Comparison of ENCODE assay signal across 11 mouse cellular contexts in the genomic region with DNA sequence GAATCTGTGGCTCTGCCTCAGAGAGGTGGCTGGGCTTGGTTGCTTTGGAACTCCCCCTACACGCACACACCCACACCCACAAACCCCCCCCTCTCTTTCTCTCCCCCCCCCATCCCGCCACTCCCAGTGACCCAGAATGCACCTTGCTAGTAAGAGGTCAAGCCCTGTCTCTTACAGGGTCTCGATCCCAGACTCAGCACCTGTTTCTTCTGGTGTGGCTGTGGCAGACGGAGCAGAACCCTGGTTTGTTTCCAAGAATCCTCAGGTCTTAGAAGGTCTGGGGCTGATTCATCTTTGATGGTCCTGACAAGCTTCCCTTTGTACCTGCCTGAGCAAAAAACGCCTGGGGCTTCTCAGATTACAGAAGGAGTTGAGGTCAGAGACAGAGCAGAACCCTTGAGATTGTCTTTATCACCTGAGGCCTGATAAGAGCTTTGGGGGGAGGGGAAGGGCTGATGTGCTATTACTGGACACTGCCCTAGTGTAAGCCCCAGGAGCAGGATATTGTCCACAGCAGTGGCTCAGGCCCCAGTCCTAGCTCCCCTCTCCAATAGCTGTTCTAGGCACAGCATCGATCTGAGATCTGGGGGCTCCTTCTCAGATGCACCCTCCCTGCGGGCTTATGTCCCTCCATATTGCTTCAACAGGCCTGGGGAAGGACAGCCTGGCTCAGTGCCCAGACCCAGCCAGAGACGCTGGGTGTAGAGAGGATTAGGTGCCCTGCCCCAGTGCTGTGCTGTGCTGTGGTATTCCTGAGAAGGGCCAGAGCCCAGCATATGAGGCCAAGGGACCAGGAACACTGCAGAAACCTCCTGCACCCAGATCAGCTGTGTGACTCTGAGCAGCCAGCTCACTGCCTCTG. TPM values are rescaled to one million over a fixed set of nuclear protein-coding genes. Genes with fewer than 3 reads are reported as not detected.
A peak's percentile ranks its signal among the peaks of the same experiment; 100 is the strongest.
DNase-seq lines count a peak whose midpoint lies in the region; ATAC-seq and TF ChIP-seq lines count a peak whose summit lies in the region.
"Had no signal": no experiment of that assay in that cellular context is flagged by ENCODE, and none has a peak within 500 bp of the region (broad histone marks: within the 10 kb centered on the region; RNA-seq: fewer than 3 reads in every experiment).

No protein-coding gene starts in this region.

- no peak for TF ChIP-seq POLR2A in lung, adult 2 months (IDR thresholded peaks at IDR 0.05; ENCODE audit: borderline replicate concordance, extremely low read depth, low read depth, low read length)

- 41% methylated on average over 8 of the region's 8 CpGs for WGBS in lung, adult 2 months
- 57% methylated on average over 8 of the region's 8 CpGs for WGBS in forebrain, embryonic 16.5 days

- no peak overlapping the region for H3K4me3 ChIP-seq in lung, adult 2 months (replicated peaks; ENCODE audit: extremely low read depth, low read depth, low read length)
- H3K4me3 ChIP-seq in forebrain, embryonic 16.5 days (replicated peaks; ENCODE audit: low read length) = no peak overlapping the region
- H3K4me3 ChIP-seq: limb, embryonic 10.5 days had no signal

- H3K36me3 ChIP-seq in forebrain, embryonic 16.5 days (ENCODE audit: control insufficient read depth, insufficient read depth) = no peaks in the 10 kb centered on the region

- no peak for TF ChIP-seq CTCF in lung, adult 2 months (IDR thresholded peaks at IDR 0.05; ENCODE audit: insufficient read depth, low read length)

- H3K9ac ChIP-seq in forebrain, embryonic 16.5 days (replicated peaks; ENCODE audit: low read depth, low read length) = no peak overlapping the region

- no peak overlapping the region for H3K27ac ChIP-seq in forebrain, embryonic 16.5 days (ENCODE audit: low read length)

- no peaks in the 10 kb centered on the region for H3K27me3 ChIP-seq in forebrain, embryonic 16.5 days (replicated peaks; ENCODE audit: control insufficient read depth, insufficient read depth, low read length)

- H3K9me3 ChIP-seq in forebrain, embryonic 16.5 days (ENCODE audit: control insufficient read depth, low read length) = peaks cover under 1% of the 10 kb centered on the region; the same call in 1 of the 2 replicates
- H3K9me3 ChIP-seq: limb, embryonic 10.5 days had no signal

- DNase-seq in adrenal gland, postnatal 14 days = peak; percentile 53
- no peak for DNase-seq in adrenal gland, adult 18-20 months (ENCODE audit: low spot score in 2 of 2)
- DNase-seq in lung, adult 18-20 months = peak; percentile 42 to 57
- DNase-seq in lung, adult 2 months = no peak
- DNase-seq in lung, postnatal 4 days = peak; percentile 31 to 62
- no peak for DNase-seq in layer of hippocampus, adult 18-20 months (ENCODE audit: low spot score in 2 of 2)
- DNase-seq in cerebellum, adult 8-10 months = no peak
- DNase-seq: kidney, adult 8-10 months; right cerebral cortex, postnatal 25 days had no signal

- no peak overlapping the region for H3K4me2 ChIP-seq in forebrain, embryonic 16.5 days (ENCODE audit: low read length)

- peaks cover 26% of the 10 kb centered on the region for H3K4me1 ChIP-seq in lung, adult 2 months (ENCODE audit: control insufficient read depth, insufficient read depth, low read length)
- H3K4me1 ChIP-seq in forebrain, embryonic 16.5 days (replicated peaks; ENCODE audit: control insufficient read depth, insufficient read depth, low read length) = peaks cover 12% of the 10 kb centered on the region

- ATAC-seq in forebrain, embryonic 16.5 days = 0 out of 2 replicates have a peak, but pooled peaks have one; percentile 18

RNA-seq across cellular contexts. Expression of a gene that starts 6.7 kb away (rescaled TPM):
- 21.3 and 21.8 TPM in 2 replicates for total RNA-seq in adrenal gland, postnatal 14 days (2021)
- total RNA-seq in adrenal gland, adult 18-20 months (2021) = 1 to 10 TPM; 5.6 to 8.9 TPM
- 120 and 133 TPM in 2 replicates for polyA plus RNA-seq in lung, adult 2 months (2012; rRNA removed)
- 10.9 and 11.3 TPM in 2 replicates for polyA plus RNA-seq in forebrain, embryonic 16.5 days (2015; fragmentation: Nextera tagmentation; extraction: Ambion mirVana)
- 10 to 100 TPM; 13.4 to 13.6 TPM for total RNA-seq in layer of hippocampus, adult 18-20 months (2021)

RNA-seq across cellular contexts. Expression of a gene that starts 26.7 kb away (rescaled TPM):
- total RNA-seq in adrenal gland, postnatal 14 days (2021) = 17.4 and 25.0 TPM in 2 replicates
- 10 to 100 TPM; 11.6 to 11.9 TPM for total RNA-seq in adrenal gland, adult 18-20 months (2021)
- polyA plus RNA-seq in lung, adult 2 months (2012; rRNA removed) = 26.1 and 31.8 TPM in 2 replicates
- 46.6 and 49.7 TPM in 2 replicates for polyA plus RNA-seq in forebrain, embryonic 16.5 days (2015; fragmentation: Nextera tagmentation; extraction: Ambion mirVana)
- 10 to 100 TPM in 1 of 2 experiments, 1 to 10 TPM in 1; 9.8 to 11.2 TPM for total RNA-seq in layer of hippocampus, adult 18-20 months (2021)

RNA-seq across cellular contexts. Expression of a gene that starts 27.0 kb away (rescaled TPM):
- total RNA-seq in adrenal gland, postnatal 14 days (2021) = 10.6 and 11.6 TPM in 2 replicates
- total RNA-seq in adrenal gland, adult 18-20 months (2021) = 10 to 100 TPM in 1 of 2 experiments, 1 to 10 TPM in 1; 9.4 to 11.0 TPM
- 17.1 and 20.8 TPM in 2 replicates for polyA plus RNA-seq in lung, adult 2 months (2012; rRNA removed)
- 19.8 and 21.8 TPM in 2 replicates for polyA plus RNA-seq in forebrain, embryonic 16.5 days (2015; fragmentation: Nextera tagmentation; extraction: Ambion mirVana)
- 10 to 100 TPM; 17.6 to 18.5 TPM for total RNA-seq in layer of hippocampus, adult 18-20 months (2021)

RNA-seq across cellular contexts. Expression of a gene that starts 48.4 kb away (rescaled TPM):
- total RNA-seq in adrenal gland, postnatal 14 days (2021) = not detected in 2 replicates
- total RNA-seq in adrenal gland, adult 18-20 months (2021) = 1 to 10 TPM in 1 of 2 experiments, under 1 TPM in 1; 0.64 to 1.3 TPM
- polyA plus RNA-seq in lung, adult 2 months (2012; rRNA removed) = 2.4 and 4.2 TPM in 2 replicates
- 1.5 TPM in 1 of 2 replicates, not detected in the other for polyA plus RNA-seq in forebrain, embryonic 16.5 days (2015; fragmentation: Nextera tagmentation; extraction: Ambion mirVana)
- total RNA-seq in layer of hippocampus, adult 18-20 months (2021) = under 1 TPM in 1 of 2 experiments, not detected in 1; 0.57 TPM
- polyA plus RNA-seq: limb, embryonic 10.5 days had no signal

RNA-seq across cellular contexts. Expression of a gene that starts 52.4 kb away (rescaled TPM):
- 1.0 and 2.0 TPM in 2 replicates for total RNA-seq in adrenal gland, postnatal 14 days (2021)
- total RNA-seq in adrenal gland, adult 18-20 months (2021) = under 1 TPM; 0.20 to 0.22 TPM
- 1.9 and 2.4 TPM in 2 replicates for polyA plus RNA-seq in lung, adult 2 months (2012; rRNA removed)
- 0.16 and 0.52 TPM in 2 replicates for polyA plus RNA-seq in forebrain, embryonic 16.5 days (2015; fragmentation: Nextera tagmentation; extraction: Ambion mirVana)
- under 1 TPM; 0.76 to 0.79 TPM for total RNA-seq in layer of hippocampus, adult 18-20 months (2021)

Comparison
In these comparisons a context has a peak if more than half of its experiments do, and no peak if none do; other contexts are left out.
1. DNase-seq: peak in adrenal gland, postnatal 14 days (single experiment), lung, adult 18-20 months (2 of 2) and lung, postnatal 4 days (2 of 2); none in adrenal gland, adult 18-20 months (0 of 2), lung, adult 2 months (single experiment), layer of hippocampus, adult 18-20 months (0 of 2) and cerebellum, adult 8-10 months (single experiment).